Mouse (Mus musculus) forebrain, embryonic 13.5 days (tissue): ENCODE data around the gene Spns3. TPM values are rescaled to one million over a fixed set of nuclear protein-coding genes. Genes with fewer than 3 reads are reported as not detected.

ENCODE experiments used
- ATAC-seq: fragments of 200-750 bp; cut with Nextera tagmentation; 2 replicates; pipeline ENCODE4 v1.8.0; 2017
- H3K27ac ChIP-seq: fragments of 300-500 bp; sonication (generic); 2 replicates; pipeline ENCODE4 v1.5.1; 2015; ENCODE audit warnings: inconsistent platforms, mild to moderate bottlenecking, moderate library complexity
- H3K27me3 ChIP-seq: fragments of 300-500 bp; sonication (generic); 2 replicates; pipeline ENCODE4 v1.6.1; 2015; ENCODE audit warnings: mild to moderate bottlenecking, inconsistent platforms
- H3K36me3 ChIP-seq: fragments of 300-500 bp; sonication (generic); 2 replicates; pipeline ENCODE4 v1.6.1; 2015; ENCODE audit warnings: mild to moderate bottlenecking, inconsistent platforms; ENCODE audit not compliant: poor library complexity, severe bottlenecking
- H3K4me1 ChIP-seq: fragments of 300-500 bp; sonication (generic); 2 replicates; pipeline ENCODE4 v1.6.1; 2015; ENCODE audit warnings: inconsistent platforms
- H3K4me2 ChIP-seq: fragments of 300-500 bp; sonication (generic); 2 replicates; pipeline ENCODE4 v1.6.1; 2015; ENCODE audit warnings: inconsistent platforms, mild to moderate bottlenecking, moderate library complexity
- H3K4me3 ChIP-seq: fragments of 300-500 bp; sonication (generic); 2 replicates; pipeline ENCODE4 v1.5.1; 2015; ENCODE audit warnings: mild to moderate bottlenecking, inconsistent platforms
- H3K9ac ChIP-seq: fragments of 300-500 bp; sonication (generic); 2 replicates; pipeline ENCODE4 v1.6.1; 2015; ENCODE audit warnings: mild to moderate bottlenecking, inconsistent platforms
- H3K9me3 ChIP-seq: fragments of 300-500 bp; sonication (generic); replicated peaks from 2 replicates; pipeline ENCODE4 v1.6.1; 2016; ENCODE audit warnings: inconsistent platforms
- WGBS: fragments of 180-500 bp; shearing (Covaris S2); methylation state at CpG from one replicate; pipeline ENCODE4 v1.1.7; 2015; 5-methylcytosine and 5-hydroxymethylcytosine counted together
- polyA plus RNA-seq: library from polyadenylated mRNA; unstranded; fragments of >200 nt; fragmentation: Nextera tagmentation; extraction: Ambion mirVana; gene quantifications from 2 replicates; pipeline ENCODE4 v1.2.1, GENCODE M21; 2015

The Spns3 gene
- polyA plus RNA-seq: 0.14 TPM in 1 of 2 replicates, not detected in the other

DNA sequence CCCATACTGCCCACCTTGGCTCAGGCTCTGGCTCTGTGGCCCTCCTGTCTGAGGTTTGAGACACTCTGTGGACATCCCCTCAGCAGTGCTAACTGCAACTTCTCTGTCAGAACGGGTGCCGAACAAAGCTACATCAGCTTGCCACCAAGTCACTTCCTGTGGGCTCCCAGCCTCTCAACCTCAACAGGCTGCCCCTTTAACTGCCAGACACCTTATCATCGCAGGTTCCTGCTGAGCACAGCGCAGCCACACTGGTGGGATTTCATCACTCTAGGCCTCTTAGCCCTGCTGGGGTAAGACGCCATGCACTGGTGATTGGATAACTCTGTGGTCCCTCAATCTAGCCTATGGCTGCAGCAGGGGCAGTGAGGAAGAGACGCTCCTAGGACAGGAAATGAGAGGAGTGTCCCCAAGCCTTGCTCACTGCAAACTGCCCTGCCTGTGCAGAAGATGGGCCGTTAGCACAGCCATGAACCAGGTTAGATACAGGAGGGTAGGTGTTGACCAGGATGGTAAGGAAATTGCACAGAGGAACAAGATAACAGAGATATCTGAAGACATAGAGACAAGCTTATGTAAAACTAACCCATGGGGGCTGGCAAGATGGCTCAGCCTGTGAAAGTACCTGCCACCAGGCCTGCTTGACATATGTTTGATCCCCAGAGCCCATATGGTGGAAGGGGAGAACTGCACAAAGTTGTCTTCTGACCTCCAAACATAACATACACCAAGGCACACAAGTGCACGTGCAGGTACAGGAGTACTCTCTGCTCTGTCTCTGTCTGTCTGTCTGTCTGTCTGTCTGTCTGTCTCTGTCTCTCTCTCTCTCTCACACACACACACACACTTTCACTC is at the start of gene Spns3:
TSS of gene Spns3 (minus strand) at position 373 of the 855 bp plus-strand sequence.
- H3K9ac ChIP-seq: no peak within 1 kb of the TSS
- ATAC-seq: no peak
- WGBS: 74% methylated on average over 8 of the region's 8 CpGs
- no peaks in the 10 kb centered on the region for H3K36me3 ChIP-seq
- H3K27me3 ChIP-seq: no peaks in the 10 kb centered on the region
- no peaks in the 10 kb centered on the region for H3K4me1 ChIP-seq
- H3K27ac ChIP-seq: no peak within 1 kb of the TSS
- no peak within 1 kb of the TSS for H3K4me2 ChIP-seq
- H3K4me3 ChIP-seq: no peak within 1 kb of the TSS
- no peaks in the 10 kb centered on the region for H3K9me3 ChIP-seq

DNA sequence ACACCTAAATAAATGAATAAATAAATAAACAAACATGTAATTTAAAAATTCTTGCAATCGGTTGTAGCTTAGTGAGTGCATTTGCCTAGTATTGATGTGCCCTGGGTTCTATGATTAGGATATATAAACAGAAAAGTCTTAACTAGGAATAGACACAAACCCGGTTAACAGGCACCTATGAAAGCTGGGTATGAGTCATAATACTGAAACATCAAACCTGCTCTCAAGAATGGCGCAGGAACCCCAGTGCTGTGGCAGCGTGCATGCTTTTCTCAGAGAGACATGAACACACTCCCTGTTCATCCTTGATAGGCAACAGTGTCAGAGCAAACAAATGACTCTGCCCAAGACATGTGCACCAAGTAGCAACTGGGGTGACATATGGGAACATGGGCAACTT is 47.5 kb upstream of the Spns3 start:
- no peak overlapping the region for H3K4me3 ChIP-seq
- no peaks in the 10 kb centered on the region for H3K36me3 ChIP-seq
- H3K4me2 ChIP-seq: no peak overlapping the region
- H3K27ac ChIP-seq: no peak overlapping the region
- no peaks in the 10 kb centered on the region for H3K27me3 ChIP-seq
- no peak overlapping the region for H3K9ac ChIP-seq
- WGBS: 93% methylated on average over 4 of the region's 4 CpGs
- no peaks in the 10 kb centered on the region for H3K4me1 ChIP-seq
- ATAC-seq: no peak
- no peaks in the 10 kb centered on the region for H3K9me3 ChIP-seq

DNA sequence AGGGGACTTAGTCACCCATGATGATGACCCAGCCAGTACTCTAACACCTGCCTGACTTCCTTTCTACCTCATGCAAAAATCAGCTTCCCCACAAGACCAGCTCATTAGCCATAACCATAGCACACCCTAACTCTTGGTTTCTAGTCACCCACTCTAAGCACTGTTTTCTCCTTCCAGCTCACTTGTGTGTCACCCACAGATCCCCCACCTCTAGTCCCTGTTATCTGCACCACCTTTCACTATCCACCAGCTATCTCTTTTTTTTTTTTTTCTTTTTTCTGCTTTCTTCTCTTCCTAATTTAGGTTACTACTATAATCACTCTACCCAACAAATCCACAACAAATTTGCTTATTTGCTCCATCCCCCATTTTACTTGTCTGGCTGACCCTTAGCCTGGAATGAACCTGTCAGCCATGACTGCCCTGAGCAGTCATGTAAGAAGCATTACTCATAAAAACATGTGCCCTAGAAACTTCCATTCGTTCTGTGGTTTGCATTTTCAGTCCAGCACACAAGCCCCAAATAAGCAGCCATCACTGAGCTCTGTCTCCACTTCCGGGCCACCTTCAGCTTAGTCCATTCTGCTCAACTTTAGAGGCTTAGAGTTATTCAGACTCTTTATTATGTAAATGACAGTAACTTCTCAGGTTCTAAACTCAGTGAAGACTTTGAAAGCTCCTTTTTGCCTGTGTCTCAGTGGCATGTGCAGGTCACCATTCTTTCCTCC is 44.9 kb upstream of the Spns3 start:
- ATAC-seq: no peak
- no peak overlapping the region for H3K9ac ChIP-seq
- H3K4me3 ChIP-seq: no peak overlapping the region
- H3K27me3 ChIP-seq: no peaks in the 10 kb centered on the region
- no peak overlapping the region for H3K27ac ChIP-seq
- no peaks in the 10 kb centered on the region for H3K4me1 ChIP-seq
- H3K9me3 ChIP-seq: no peaks in the 10 kb centered on the region
- H3K36me3 ChIP-seq: no peaks in the 10 kb centered on the region
- WGBS: 63% methylated on average over 2 of the region's 2 CpGs
- no peak overlapping the region for H3K4me2 ChIP-seq

DNA sequence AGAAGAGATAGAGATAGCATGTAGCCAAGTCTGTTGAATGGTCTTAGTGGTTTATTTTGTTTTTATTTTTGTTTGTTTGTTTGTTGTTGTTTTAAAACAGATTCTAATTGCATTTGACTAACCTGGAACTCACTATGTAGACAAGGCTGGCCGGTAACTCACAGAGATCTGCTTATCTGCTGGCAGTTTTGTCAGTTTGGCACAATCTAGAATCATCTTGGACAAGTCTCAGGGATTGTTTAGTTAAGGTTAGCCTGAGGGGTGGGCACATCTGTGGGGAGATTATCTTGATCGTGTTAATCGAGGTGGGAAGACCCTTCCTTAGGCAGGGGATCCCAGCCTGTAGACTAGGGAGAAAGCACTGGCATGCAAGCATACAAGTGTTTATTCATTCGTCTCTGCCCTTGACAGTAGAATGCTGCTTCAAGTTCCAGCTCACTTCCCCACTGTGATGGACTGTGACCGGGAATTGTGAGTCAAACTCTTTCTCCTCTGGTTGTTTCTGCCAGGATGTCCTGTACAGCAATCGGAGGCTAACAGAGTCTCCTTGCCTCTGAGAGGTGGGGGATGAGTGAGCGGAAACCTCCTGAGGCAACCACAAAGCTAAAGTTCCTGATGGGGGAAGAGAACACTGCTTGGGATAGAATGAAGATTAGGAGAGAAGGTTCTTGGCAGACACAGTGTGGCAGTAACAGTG is 37.4 kb upstream of the Spns3 start:
- Histone ChIP-seq H3K4me2 (no peak overlapping the region), H3K36me3 (no peaks in the 10 kb centered on the region), H3K4me1 (no peaks in the 10 kb centered on the region), H3K27me3 (no peaks in the 10 kb centered on the region), H3K9me3 (no peaks in the 10 kb centered on the region), H3K27ac (no peak overlapping the region), H3K9ac (no peak overlapping the region), H3K4me3 (no peak overlapping the region)
- 76% methylated on average over 7 of the region's 7 CpGs for WGBS
- ATAC-seq: no peak

DNA sequence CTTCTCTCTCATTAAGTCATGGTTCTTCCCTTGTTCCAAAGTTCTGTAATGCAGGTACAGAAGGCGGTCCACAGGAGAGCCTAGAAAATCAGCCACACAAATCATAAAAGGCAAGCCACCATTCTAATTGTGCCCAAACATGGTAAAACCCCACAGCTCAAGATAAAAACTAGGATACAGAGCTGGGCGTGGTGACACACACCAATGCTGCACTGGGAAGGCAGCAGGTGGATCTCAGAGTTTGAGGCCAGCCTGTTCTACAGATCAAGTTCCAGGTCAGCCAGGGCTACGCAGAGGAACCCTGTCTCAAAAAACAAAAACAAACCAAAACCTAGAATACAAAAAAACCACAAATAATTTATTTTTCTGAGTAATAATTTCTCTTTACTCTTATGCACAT is 36.3 kb upstream of the Spns3 start:
- no peaks in the 10 kb centered on the region for H3K4me1 ChIP-seq
- 91% methylated on average over 3 of the region's 3 CpGs for WGBS

DNA sequence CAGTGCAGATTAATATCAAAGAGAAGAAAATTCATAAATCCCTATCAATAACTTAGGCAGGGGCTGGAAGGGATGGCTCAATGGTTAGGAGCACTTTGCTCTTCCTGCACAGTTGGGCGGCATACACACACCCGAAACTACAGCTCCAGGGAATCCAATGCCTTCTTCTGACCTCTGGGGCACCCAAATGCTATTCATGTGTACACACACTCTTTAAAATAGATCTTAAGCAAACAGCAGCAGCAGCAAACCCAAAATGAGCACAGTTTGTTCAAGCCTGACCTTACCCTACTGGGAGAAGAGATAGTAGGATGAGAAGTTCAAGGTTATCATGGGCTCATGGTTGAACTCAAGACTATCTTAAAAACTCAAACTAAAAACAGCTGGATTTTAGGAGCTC is 32.8 kb upstream of the Spns3 start:
- Histone ChIP-seq H3K9ac (no peak overlapping the region), H3K4me3 (no peak overlapping the region), H3K9me3 (no peaks in the 10 kb centered on the region), H3K4me2 (no peak overlapping the region), H3K27me3 (no peaks in the 10 kb centered on the region), H3K4me1 (no peaks in the 10 kb centered on the region), H3K27ac (no peak overlapping the region), H3K36me3 (no peaks in the 10 kb centered on the region)
- ATAC-seq: no peak
- 92% methylated on average over 2 of the region's 2 CpGs for WGBS

More for the DNA sequence above, 36.3 kb upstream of the Spns3 start:
- Histone ChIP-seq H3K36me3 (no peaks in the 10 kb centered on the region), H3K27ac (no peak overlapping the region), H3K9ac (no peak overlapping the region), H3K4me2 (no peak overlapping the region), H3K4me3 (no peak overlapping the region), H3K27me3 (no peaks in the 10 kb centered on the region), H3K9me3 (no peaks in the 10 kb centered on the region)
- ATAC-seq: no peak

DNA sequence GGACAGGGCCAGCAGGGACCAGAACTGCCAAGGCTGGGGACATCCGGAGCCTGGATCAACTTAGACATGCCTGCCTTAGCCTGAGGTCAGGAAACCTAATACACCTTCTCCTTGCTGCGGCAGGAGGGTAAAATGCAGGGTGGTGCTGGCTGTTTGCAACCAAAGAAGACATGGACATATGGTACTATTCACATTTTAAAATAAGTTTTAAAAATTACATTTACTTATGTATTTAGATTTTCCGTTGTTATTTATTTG is 32.1 kb upstream of the Spns3 start:
- Histone ChIP-seq H3K4me2 (no peak overlapping the region), H3K9ac (no peak overlapping the region), H3K27ac (no peak overlapping the region), H3K36me3 (no peaks in the 10 kb centered on the region), H3K4me1 (0 out of 2 replicates have a peak, but pooled peaks cover under 1% of the 10 kb centered on the region), H3K9me3 (no peaks in the 10 kb centered on the region), H3K4me3 (no peak overlapping the region), H3K27me3 (no peaks in the 10 kb centered on the region)
- 82% methylated on average over 3 of the region's 3 CpGs for WGBS
- no peak for ATAC-seq

DNA sequence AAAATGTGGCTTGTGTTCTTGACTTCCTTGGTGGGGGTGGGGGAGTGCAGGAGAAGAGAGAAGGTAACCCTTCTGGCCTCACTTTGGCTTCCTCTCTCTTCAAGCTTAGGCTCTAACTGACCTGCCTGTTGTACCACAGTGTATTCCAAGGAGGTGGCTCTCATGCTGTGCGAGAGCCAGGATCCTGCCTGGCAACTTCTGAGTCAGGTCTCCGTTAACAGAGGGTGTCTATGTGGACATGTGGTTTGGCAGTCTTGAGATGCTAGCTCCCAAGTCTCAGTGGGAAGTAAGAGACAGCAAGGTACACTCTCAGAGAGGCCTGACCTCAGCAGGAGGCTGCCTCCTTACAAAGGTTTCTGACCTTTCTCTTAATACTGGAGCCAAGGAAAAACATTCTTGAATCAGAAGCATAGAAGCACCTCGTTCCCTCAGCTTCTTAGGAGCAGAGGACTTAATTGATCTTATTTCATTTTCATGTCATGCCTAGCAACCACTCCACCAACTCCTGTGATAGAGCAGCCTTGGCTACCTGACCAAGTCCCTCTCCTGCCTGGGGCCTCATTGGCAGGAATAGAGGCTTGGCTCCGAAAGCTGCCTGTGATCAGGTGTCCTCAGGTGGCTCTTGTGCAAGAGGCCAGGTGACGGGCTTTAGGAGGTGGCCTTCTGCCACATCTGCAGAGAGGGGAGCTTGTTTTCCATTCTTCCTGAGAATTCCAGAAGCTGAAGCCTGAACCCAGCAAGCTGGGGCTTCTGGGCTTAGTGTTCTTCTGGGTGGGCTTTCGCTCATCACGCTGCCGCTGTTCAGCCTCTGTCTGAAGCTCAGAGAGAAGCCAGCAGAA is 31.5 kb upstream of the Spns3 start:
- peaks cover 6% of the 10 kb centered on the region for H3K4me1 ChIP-seq
- no peaks in the 10 kb centered on the region for H3K9me3 ChIP-seq
- H3K27me3 ChIP-seq: no peaks in the 10 kb centered on the region
- no peak overlapping the region for H3K4me2 ChIP-seq
- H3K9ac ChIP-seq: no peak overlapping the region
- no peaks in the 10 kb centered on the region for H3K36me3 ChIP-seq
- no peak for ATAC-seq
- H3K27ac ChIP-seq: no peak overlapping the region
- WGBS: 74% methylated on average over 8 of the region's 8 CpGs
- no peak overlapping the region for H3K4me3 ChIP-seq

DNA sequence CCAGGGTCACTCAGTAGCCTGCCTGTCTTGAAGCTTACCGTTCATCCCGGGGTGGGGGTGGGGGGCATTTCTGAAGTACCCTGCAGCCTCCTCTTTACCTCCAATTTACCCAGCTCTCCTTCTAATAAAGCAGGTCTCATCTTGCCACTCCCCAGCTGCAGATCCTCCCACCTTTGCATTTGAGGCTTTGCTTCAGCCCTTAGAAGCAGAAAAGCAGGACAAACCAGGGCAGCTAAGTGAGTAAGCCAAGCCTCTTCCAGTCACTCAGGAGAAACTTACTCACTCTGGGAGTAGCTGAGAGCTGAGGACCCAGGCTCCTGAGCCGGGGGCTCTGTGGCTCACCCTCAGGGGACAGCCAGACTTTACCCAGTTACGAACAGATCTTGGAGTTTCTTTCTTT is 28.2 kb upstream of the Spns3 start:
- Histone ChIP-seq H3K4me3 (no peak overlapping the region), H3K27ac (no peak overlapping the region), H3K27me3 (no peaks in the 10 kb centered on the region), H3K9me3 (no peaks in the 10 kb centered on the region), H3K4me1 (peaks cover 15% of the 10 kb centered on the region), H3K4me2 (no peak overlapping the region), H3K36me3 (no peaks in the 10 kb centered on the region), H3K9ac (no peak overlapping the region)
- ATAC-seq: no peak
- WGBS: 85% methylated on average over 4 of the region's 4 CpGs

DNA sequence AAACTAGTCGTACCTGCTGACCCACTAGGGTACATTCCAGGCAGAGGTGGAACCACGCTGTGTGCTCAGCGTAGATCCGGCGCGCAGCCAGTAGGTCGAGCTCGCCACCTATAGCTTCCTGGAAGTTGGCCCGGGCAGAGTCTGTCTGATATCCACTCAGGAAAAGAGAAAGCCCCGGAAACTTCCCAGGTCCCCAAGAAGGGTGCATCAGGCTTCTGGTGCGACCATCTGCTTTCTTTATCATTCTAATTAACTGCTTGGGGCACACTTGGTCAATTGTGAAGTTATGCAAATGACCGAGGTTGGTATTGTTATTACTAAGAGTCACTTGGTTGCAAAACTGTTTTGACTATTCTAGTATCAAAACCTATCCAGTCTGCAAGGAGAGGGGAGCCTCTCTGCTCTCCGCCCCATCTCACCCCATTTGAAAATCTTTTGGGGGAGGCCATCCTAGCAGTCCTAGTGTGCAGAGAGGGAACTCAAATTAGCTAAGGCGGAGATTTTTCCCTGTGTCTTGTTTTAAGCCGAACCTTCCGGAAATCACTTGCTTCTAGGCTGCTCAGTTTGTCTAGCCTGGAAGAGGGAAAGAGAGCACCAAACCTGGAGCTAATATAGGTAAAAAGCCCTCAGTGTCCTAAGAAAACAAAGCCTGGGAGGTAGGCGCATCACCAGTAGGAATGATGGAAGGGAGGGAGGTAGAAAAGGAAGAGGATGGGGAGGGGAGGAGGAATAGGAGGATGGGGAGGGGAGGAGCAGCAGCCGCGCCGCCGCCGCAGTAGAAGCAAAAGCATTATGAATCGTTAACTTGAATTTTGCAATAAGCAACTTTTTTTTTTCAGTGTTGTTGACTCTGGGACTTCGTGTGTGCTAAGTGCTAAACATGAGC is 26.4 kb upstream of the Spns3 start:
- H3K9me3 ChIP-seq: no peaks in the 10 kb centered on the region
- H3K4me3 ChIP-seq: peak overlapping the region; percentile 32
- H3K27me3 ChIP-seq: no peaks in the 10 kb centered on the region
- ATAC-seq: peak; percentile 70; the same call in 1 of the 2 replicates
- peak overlapping the region; percentile 56 for H3K9ac ChIP-seq
- peak overlapping the region; percentile 63 for H3K4me2 ChIP-seq
- WGBS: 1% methylated on average over 24 of the region's 24 CpGs
- peaks cover 15% of the 10 kb centered on the region for H3K4me1 ChIP-seq
- peak overlapping the region; percentile 54; the same call in 1 of the 2 replicates for H3K27ac ChIP-seq
- H3K36me3 ChIP-seq: no peaks in the 10 kb centered on the region

DNA sequence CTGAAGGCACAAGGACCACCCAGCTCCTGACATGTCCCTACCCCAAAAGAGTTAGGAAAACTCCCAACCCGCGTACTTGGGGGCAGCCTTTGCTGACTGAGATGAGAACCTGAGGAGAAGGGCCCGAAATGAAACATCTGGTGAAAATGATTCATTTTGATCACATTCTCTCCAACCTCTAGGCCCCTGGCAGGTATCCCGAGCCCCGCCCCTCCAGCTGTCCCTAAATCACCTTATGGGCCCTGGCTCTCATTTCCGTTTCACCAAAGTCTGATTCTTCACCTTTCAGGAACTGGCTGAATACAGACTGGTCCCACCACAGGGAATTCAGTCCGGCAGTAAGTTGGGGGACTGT is 25.8 kb upstream of the Spns3 start:
- no peaks in the 10 kb centered on the region for H3K9me3 ChIP-seq
- 24% methylated on average over 7 of the region's 7 CpGs for WGBS
- 0 out of 2 replicates have a peak overlapping the region, but pooled peaks have one; percentile 44 for H3K27ac ChIP-seq
- peak overlapping the region; percentile 63 for H3K4me2 ChIP-seq
- H3K36me3 ChIP-seq: no peaks in the 10 kb centered on the region
- peaks cover 15% of the 10 kb centered on the region for H3K4me1 ChIP-seq
- peak overlapping the region; percentile 56 for H3K9ac ChIP-seq
- no peak for ATAC-seq
- H3K4me3 ChIP-seq: peak overlapping the region; percentile 32
- peaks cover 3% of the 10 kb centered on the region; the same call in 1 of the 2 replicates for H3K27me3 ChIP-seq
